Mouse (Mus musculus): ENCODE results near the gene Erbb2. TPM values are rescaled to one million over a fixed set of nuclear protein-coding genes. Genes with fewer than 3 reads are reported as not detected.

The Erbb2 gene
- total RNA-seq, 2 experiments from 2014 or later: not detected

GRCm38 (mm10) chr11:98475630-98476433, 63.6 kb downstream of the Erbb2 start:
- no peak for ATAC-seq (replicated peaks; ENCODE audit: low FRiP score, low TSS enrichment, poor library complexity, severe bottlenecking)

- no peak for ATAC-seq (replicated peaks; ENCODE audit: low FRiP score, low TSS enrichment, poor library complexity, severe bottlenecking)
Measured at GRCm38 (mm10) chr11:98476434-98476807, 64.2 kb downstream of the Erbb2 start.

GRCm38 (mm10) chr11:98477011-98477701, 64.9 kb downstream of the Erbb2 start:
- ATAC-seq (replicated peaks; ENCODE audit: low FRiP score, low TSS enrichment, poor library complexity, severe bottlenecking): no peak

- no peak for ATAC-seq (replicated peaks; ENCODE audit: low FRiP score, low TSS enrichment, poor library complexity, severe bottlenecking)
Measured at GRCm38 (mm10) chr11:98479026-98479939, 67.0 kb downstream of the Erbb2 start.

GRCm38 (mm10) chr11:98479940-98480497, 67.7 kb downstream of the Erbb2 start:
- no peak for ATAC-seq (replicated peaks; ENCODE audit: low FRiP score, low TSS enrichment, poor library complexity, severe bottlenecking)

- no peak for ATAC-seq (replicated peaks; ENCODE audit: low FRiP score, low TSS enrichment, poor library complexity, severe bottlenecking)
Measured at GRCm38 (mm10) chr11:98481231-98481630, 69.0 kb downstream of the Erbb2 start.

- no peak for ATAC-seq (replicated peaks; ENCODE audit: low FRiP score, low TSS enrichment, poor library complexity, severe bottlenecking)
Measured at GRCm38 (mm10) chr11:98482067-98482466, 69.8 kb downstream of the Erbb2 start.

GRCm38 (mm10) chr11:98485749-98486148, 73.5 kb downstream of the Erbb2 start:
- no peak for ATAC-seq (replicated peaks; ENCODE audit: low FRiP score, low TSS enrichment, poor library complexity, severe bottlenecking)

Other genes with a start within 250 kb of the Erbb2 start
- 81.3 and 88.8 TPM in 2 replicates for gene Med1, start 219.2 kb upstream of the Erbb2 start, total RNA-seq (2014; fragmentation: Nextera tagmentation)
- gene Med1, start 219.2 kb upstream of the Erbb2 start, total RNA-seq (2017): 52.9 and 57.0 TPM in 2 replicates
- 73.2 and 76.6 TPM in 2 replicates for gene Cdk12, start 209.4 kb upstream of the Erbb2 start, total RNA-seq (2014; fragmentation: Nextera tagmentation)
- gene Cdk12, start 209.4 kb upstream of the Erbb2 start, total RNA-seq (2017): 56.8 and 65.8 TPM in 2 replicates
- gene Neurod2, start 82.8 kb upstream of the Erbb2 start, total RNA-seq (2014; fragmentation: Nextera tagmentation): not detected in 2 replicates
- gene Neurod2, start 82.8 kb upstream of the Erbb2 start, total RNA-seq (2017): not detected in 2 replicates
- gene Ppp1r1b, start 64.1 kb upstream of the Erbb2 start, total RNA-seq (2014; fragmentation: Nextera tagmentation): not detected in 2 replicates
- gene Ppp1r1b, start 64.1 kb upstream of the Erbb2 start, total RNA-seq (2017): not detected in 2 replicates
- gene Stard3, start 54.1 kb upstream of the Erbb2 start, total RNA-seq (2014; fragmentation: Nextera tagmentation): 11.9 and 28.5 TPM in 2 replicates
- 10.6 and 18.2 TPM in 2 replicates for gene Stard3, start 54.1 kb upstream of the Erbb2 start, total RNA-seq (2017)
- not detected in 2 replicates for gene Tcap, start 28.7 kb upstream of the Erbb2 start, total RNA-seq (2014; fragmentation: Nextera tagmentation)
- gene Tcap, start 28.7 kb upstream of the Erbb2 start, total RNA-seq (2017): not detected in 2 replicates
- not detected in 2 replicates for gene Pnmt, start 26.0 kb upstream of the Erbb2 start, total RNA-seq (2014; fragmentation: Nextera tagmentation)
- gene Pnmt, start 26.0 kb upstream of the Erbb2 start, total RNA-seq (2017): not detected in 2 replicates
- 6.4 and 10.6 TPM in 2 replicates for gene Pgap3, start 12.0 kb upstream of the Erbb2 start, total RNA-seq (2014; fragmentation: Nextera tagmentation)
- gene Pgap3, start 12.0 kb upstream of the Erbb2 start, total RNA-seq (2017): 1.6 and 5.4 TPM in 2 replicates
- gene Mien1, start 26.5 kb downstream of the Erbb2 start, total RNA-seq (2014; fragmentation: Nextera tagmentation): 75.6 and 75.9 TPM in 2 replicates
- gene Mien1, start 26.5 kb downstream of the Erbb2 start, total RNA-seq (2017): 15.7 and 32.3 TPM in 2 replicates
- gene Grb7, start 33.9 kb downstream of the Erbb2 start, total RNA-seq (2014; fragmentation: Nextera tagmentation): 0.82 and 1.7 TPM in 2 replicates
- gene Grb7, start 33.9 kb downstream of the Erbb2 start, total RNA-seq (2017): not detected in 2 replicates
- 3.1 and 12.1 TPM in 2 replicates for gene Ikzf3, start 133.6 kb downstream of the Erbb2 start, total RNA-seq (2014; fragmentation: Nextera tagmentation)
- 0.46 and 1.9 TPM in 2 replicates for gene Ikzf3, start 133.6 kb downstream of the Erbb2 start, total RNA-seq (2017)
- gene Zpbp2, start 138.6 kb downstream of the Erbb2 start, total RNA-seq (2014; fragmentation: Nextera tagmentation): 5.0 TPM in 1 of 2 replicates, not detected in the other
- gene Zpbp2, start 138.6 kb downstream of the Erbb2 start, total RNA-seq (2017): 0.99 TPM in 1 of 2 replicates, not detected in the other
- gene Ormdl3, start 174.9 kb downstream of the Erbb2 start, total RNA-seq (2014; fragmentation: Nextera tagmentation): 28.3 and 38.6 TPM in 2 replicates
- 20.7 and 21.7 TPM in 2 replicates for gene Ormdl3, start 174.9 kb downstream of the Erbb2 start, total RNA-seq (2017)
- not detected in 2 replicates for gene Lrrc3c, start 185.8 kb downstream of the Erbb2 start, total RNA-seq (2014; fragmentation: Nextera tagmentation)
- gene Lrrc3c, start 185.8 kb downstream of the Erbb2 start, total RNA-seq (2017): not detected in 2 replicates
- 1.1 TPM in 1 of 2 replicates, not detected in the other for gene Gm12355, start 213.2 kb downstream of the Erbb2 start, total RNA-seq (2014; fragmentation: Nextera tagmentation)
- gene Gm12355, start 213.2 kb downstream of the Erbb2 start, total RNA-seq (2017): 1.4 and 3.9 TPM in 2 replicates
- gene Gsdma3, start 213.9 kb downstream of the Erbb2 start, total RNA-seq (2014; fragmentation: Nextera tagmentation): not detected in 2 replicates
- not detected in 2 replicates for gene Gsdma3, start 213.9 kb downstream of the Erbb2 start, total RNA-seq (2017)
- not detected in 2 replicates for gene Gsdma2, start 234.3 kb downstream of the Erbb2 start, total RNA-seq (2014; fragmentation: Nextera tagmentation)
- gene Gsdma2, start 234.3 kb downstream of the Erbb2 start, total RNA-seq (2017): not detected in 2 replicates

All from megakaryocyte-erythroid progenitor cell, adult 5-6 weeks (primary cell).